Mouse (Mus musculus): Measurements from ENCODE around the gene Gm49391.
"Not testable (repeated sequence)": the region's sequence is repeated elsewhere in the genome, so short reads cannot be mapped to it uniquely, and the experiment has no call there.

The Gm49391 gene

DNA sequence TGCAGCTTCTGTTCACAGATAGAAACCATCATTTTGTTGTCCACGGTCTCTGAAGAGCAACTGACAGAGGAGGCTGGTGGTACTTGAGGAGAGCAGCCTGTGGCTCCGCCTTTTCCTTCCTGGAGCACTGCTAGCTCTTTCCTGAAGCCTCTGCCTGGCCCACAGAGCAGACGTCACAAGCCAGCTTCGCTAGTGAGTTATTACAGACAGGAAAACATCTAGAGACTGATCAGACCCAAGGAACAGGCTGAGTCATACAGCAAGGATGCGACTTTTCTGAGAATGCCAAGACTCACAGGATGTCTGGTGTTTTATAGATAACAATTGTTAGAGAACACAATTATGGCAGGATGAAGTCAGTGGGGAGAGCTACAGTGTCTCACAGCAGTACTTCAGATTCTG lies at the start of gene Gm49391, which contains the start of gene Ctla2a:
Gene Gm49391, minus strand, starts transcription at position 72 of the 402 bp plus-strand sequence.
Gene Ctla2a, minus strand, starts transcription at position 126 of the 402 bp plus-strand sequence.
- in situ Hi-C loops (cut with MboI; ENCODE audit: unreplicated experiment in 2 of 2): no loop called here

DNA sequence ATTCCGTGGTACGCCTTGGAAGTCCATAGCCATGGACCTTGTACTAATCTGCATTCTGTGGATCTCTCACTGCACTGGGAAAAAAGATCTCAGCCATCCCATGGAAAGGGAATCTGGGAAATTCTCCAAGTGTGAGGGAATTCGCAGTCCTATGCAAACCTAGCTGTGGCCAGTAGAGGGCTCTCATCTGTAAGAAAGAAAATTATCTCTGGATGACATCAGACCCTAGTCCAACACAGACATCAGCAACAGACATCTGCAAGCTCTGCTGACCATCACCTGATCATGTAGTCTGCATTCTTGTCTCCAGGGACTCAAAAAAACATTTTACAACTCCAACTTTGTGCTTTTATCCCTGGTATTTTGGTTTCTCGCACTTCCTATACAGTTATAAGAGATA lies 35.9 kb upstream of the Gm49391 start:
- in situ Hi-C loops (cut with MboI; ENCODE audit: unreplicated experiment in 2 of 2): not testable (repeated sequence)

DNA sequence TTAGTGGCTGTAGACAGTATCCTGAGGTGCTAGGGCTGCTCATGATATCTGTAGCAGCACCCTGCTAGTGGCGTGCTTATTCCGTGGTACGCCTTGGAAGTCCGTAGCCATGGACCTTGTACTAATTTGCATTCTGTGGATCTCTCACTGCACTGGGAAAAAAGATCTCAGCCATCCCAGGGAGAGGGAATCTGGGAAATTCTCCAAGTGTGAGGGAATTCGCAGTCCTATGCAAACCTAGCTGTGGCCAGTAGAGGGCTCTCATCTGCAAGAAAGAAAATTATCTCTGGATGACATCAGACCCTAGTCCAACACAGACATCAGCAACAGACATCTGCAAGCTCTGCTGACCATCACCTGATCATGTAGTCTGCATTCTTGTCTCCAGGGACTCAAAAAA lies 27.6 kb upstream of the Gm49391 start:
- in situ Hi-C loops (cut with MboI; ENCODE audit: unreplicated experiment in 2 of 2): not testable (repeated sequence)

DNA sequence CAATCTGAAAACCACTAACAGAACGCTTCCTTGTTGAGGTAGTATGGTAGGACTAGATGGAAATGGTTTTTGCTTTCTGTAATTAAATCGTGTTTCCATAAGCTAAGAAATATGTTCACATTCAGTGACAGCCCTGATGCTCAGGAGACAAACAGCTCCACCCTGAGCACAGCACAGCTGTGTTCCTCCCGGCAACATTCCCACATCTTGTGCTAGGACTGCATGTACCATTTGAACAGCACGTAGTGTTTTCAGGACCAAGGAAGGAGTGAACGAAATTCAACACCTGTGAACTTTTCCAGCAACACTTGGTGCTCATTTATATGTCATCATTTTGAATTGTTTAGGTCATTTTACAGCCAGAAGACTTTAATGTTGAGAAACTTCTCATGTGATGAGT lies 25.3 kb upstream of the Gm49391 start:
- in situ Hi-C loops (cut with MboI; ENCODE audit: unreplicated experiment in 2 of 2): no loop called here

DNA sequence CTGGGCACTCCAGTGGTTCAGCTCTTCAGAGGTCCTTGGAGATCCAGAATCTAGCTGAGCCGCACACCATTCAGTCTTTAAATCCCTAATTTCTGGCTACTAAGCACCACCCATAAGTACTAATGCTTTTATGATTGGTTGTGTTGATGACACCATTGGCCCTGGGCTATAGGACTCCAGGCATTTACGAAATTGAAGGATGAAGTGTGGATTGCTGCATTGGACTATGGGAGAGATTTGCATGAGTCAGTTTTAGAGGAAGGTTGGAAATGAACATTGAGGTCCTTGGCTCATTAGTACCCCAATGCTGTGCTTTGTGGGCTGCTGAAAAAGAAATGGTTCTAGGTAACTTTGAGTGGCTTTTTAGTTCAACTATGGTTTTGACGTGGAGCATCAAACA lies 5.5 kb upstream of the Gm49391 start, which contains the start of gene Tpbpa:
Gene Tpbpa, minus strand, starts transcription at position 101 of the 400 bp plus-strand sequence.
- in situ Hi-C loops (cut with MboI; ENCODE audit: unreplicated experiment in 2 of 2): not testable (repeated sequence)

DNA sequence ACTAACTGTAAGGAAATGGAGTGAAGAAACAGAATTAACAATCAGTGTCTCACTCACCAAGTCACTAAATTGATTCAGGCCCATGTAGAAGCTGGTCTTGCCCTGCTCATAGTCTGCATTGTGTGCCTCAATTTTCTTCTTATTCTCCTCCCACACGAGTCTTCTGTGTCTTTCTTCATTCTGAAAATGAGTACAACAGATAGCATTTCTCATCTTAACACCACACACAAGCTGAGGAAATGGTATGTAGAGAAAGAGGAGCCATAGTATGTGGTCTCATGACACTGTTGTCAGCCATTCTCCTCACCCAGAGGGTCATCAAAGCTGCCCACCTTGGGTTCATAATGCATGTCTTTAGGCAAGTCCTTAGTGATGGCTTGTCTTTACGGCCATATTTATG lies 881 bp downstream of the Gm49391 start, which contains the start of gene Gm49393:
Gene Gm49393, minus strand, starts transcription at position 101 of the 400 bp plus-strand sequence.
- in situ Hi-C loops (cut with MboI; ENCODE audit: unreplicated experiment in 2 of 2): not testable (repeated sequence)

DNA sequence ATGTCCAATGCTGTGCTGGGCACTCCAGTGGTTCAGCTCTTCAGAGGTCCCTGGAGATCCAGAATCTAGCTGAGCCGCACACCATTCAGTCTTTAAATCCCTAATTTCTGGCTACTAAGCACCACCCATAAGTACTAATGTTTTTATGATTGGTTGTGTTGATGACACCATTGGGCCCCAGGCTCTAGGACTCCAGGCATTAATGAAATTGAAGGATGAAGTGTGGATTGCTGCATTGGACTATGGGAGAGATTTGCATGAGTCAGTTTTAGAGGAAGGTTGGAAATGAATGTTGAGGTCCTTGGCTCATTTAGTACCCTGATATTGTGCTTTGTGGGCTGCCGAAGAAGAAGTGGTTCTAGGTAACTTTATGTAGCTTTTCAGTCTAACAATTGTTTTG lies 31.6 kb downstream of the Gm49391 start, which contains the start of gene Tpbpb:
Gene Tpbpb, minus strand, starts transcription at position 101 of the 400 bp plus-strand sequence.
- in situ Hi-C loops (cut with MboI; ENCODE audit: unreplicated experiment in 2 of 2): not testable (repeated sequence)

DNA sequence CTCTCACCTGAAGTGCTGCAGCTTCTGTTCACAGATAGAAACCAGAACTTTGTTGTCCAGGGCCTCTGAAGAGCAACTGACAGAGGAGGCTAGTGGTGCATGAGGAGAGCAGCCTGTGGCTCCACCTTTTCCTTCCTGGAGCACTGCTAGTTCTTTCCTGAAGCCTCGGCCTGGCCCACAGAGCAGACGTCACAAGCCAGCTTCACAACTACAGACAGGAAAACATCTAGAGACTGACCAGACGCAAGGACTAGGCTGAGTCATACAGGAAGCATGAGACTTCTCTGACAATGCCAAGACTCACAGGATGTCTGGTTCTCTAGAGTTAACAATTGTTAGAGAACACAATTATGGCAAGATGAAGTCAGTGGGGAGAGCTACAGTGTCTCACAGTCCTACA lies 39.0 kb downstream of the Gm49391 start, which contains the start of gene Ctla2b:
Gene Ctla2b, minus strand, starts transcription at position 120 of the 400 bp plus-strand sequence.
- in situ Hi-C loops (cut with MboI; ENCODE audit: unreplicated experiment in 2 of 2): no loop called here

DNA sequence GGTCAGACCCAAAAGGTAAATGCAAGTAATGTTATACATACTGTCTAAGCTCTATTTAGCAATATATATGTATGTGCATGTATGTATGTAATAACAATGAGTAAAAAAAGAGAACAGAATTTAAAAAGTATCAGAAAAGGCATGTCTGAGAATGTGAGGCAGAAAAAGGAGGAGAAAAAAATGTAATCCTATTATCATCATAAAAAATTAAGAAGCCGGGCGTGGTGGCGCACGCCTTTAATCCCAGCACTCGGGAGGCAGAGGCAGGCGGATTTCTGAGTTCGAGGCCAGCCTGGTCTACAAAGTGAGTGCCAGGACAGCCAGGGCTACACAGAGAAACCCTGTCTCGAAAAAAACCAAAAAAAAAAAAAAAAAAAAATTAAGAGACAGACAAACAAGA lies 39.6 kb downstream of the Gm49391 start, which contains the start of gene Gm49392:
Gene Gm49392, minus strand, starts transcription at position 101 of the 400 bp plus-strand sequence.
- in situ Hi-C loops (cut with MboI; ENCODE audit: unreplicated experiment in 2 of 2): not testable (repeated sequence)

DNA sequence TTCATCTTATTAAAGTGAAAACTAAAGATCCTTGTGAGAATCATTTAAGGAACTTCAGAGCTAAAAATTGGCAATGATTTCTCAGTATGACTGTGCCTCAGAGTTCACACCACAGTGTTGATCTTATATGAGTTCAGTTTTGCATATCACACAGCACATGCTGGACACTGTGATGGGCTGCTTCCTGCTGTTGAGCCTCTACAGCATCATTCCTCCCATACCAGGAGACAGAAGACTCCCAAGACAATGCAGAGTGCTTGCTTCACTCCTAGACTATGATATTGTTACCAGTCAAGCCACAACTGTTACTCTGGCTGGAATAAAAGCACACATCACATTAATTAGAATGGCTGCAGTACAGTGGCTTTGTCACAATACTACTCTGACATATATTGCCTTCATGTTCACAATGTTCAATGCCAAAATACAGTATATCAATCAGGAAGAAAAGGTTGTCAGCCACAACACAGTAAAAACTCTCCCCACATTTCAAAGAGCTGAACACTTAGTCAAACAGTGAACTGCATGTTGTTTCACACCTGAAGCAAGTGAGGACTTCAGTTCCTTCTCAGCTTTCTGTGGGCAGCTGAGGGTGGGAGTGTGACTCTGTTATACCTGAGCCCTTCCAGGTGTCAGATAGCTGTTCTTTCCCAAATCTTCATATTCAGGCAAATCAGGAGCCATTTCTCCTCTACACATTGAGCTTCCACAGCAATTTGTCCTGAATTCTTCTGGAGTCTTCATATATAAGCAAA lies 40.8 kb downstream of the Gm49391 start:
- in situ Hi-C loops (cut with MboI; ENCODE audit: unreplicated experiment in 2 of 2): no loop called here

DNA sequence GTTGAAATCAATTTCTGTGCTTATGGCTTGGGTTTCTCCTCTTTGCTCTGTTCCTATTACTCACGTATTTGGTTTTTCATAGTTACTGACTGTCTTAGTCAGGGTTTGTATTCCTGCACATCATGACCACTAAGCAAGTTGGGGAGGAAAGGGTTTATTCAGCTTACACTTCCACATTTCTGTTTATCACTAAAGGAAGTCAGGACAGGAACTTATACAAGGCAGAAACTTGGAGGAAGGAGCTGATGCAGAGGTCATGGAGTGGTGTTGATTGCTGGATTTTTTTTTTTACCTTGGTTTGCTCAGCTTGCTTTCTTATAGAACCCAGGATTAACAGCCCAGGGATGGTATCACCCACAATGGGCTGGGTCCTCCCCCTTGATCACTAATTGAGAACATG lies 44.1 kb downstream of the Gm49391 start:
- in situ Hi-C loops (cut with MboI; ENCODE audit: unreplicated experiment in 2 of 2): no loop called here

DNA sequence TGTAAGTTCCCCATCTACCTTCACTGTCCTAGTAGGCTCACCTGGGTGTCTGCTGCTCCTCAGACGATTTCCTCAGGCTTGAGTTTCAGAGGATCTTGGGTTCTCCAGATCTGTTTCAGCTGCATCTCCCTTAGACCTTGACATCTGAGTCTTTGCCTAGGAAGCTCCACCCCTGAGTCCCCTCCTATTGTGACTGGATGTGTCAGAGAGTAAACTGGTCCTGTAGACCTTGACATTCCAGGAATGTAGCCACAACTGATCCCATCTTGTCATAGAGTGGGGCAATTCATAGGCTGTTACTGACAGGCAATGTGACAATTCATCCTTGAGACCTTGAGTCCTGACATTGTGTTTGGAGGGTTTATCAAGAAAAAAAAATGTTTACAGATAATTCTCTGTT lies 72.1 kb downstream of the Gm49391 start, which contains the start of gene 4930486L24Rik:
Gene 4930486L24Rik, minus strand, starts transcription at position 195 of the 400 bp plus-strand sequence.
- in situ Hi-C loops (cut with MboI; ENCODE audit: unreplicated experiment in 2 of 2): no loop called here

DNA sequence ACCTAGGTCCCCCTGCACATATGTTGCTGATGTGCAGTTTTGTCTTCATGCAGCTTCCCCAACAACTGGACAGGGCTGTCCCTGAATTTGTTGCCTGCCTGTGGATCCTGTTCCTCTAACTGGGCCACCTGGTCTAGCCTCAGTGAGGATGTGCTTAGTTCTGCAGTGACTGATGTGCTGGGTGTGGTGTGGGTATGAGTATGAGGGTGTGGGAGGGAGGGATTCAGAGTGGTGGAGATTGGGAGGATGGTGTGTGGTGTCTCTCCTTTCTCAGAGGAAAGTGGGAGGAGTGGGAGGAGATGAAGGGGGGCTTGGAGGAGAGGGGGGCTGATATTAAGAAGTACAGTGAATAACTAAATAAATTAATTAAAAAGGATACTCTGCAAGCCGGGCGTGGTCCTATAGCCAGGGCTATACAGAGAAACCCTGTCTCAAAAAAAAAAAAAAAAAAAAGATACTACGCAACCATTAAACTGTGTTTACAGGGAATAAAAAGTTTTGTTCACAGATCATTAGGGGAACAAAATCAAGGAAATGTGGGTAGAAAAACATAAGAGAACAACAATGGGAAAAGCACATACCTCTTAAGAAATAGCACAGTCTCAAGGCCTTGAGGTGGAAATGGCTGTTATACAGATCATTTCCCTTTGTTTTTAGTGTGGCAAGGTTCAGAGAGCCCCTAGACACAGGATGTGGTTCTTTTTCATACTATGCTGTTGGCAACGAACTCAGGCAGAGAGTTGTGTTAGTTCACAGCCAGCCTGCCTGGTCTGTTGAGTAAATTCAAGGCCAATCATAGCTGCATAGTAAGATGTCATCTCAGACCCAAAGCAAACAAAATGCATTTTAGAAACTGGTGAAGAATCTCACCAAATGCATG lies 87.9 kb downstream of the Gm49391 start:
- in situ Hi-C loops (cut with MboI; ENCODE audit: unreplicated experiment in 2 of 2): no loop called here

Measured in v-Abl transformed pro-B cells (cell line).